Mouse (Mus musculus): ENCODE data around the gene Olfr309. TPM values are rescaled to one million over a fixed set of nuclear protein-coding genes. Genes with fewer than 3 reads are reported as not detected.
"Not testable (repeated sequence)": the region's sequence is repeated elsewhere in the genome, so short reads cannot be mapped to it uniquely, and the experiment has no call there.

Olfr309 gene
- polyA plus RNA-seq (2016; fragmentation: Nextera tagmentation; extraction: Ambion mirVana): not detected in 2 replicates

DNA sequence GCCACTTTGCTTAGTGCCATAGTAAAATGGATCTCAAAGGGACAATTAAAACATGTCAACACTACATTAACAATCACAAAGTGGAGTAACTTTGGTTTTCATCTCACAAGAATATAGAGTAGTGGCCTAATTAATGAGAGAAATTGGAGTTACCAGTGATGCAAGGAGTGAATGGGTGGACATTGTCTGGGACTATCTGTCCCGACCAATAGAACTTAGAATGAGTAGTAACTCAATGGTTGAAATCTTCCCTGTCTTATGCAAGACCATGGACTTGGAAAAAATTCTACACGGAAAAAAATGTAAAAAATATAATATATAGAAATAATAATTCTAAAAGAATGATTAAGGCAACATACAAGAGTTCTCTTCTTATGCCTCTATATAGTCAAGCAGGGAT, at the start of gene Olfr309:
Gene Olfr309 (minus strand): TSS at position 101 of the 400 bp plus-strand sequence.
- no peak within 1 kb of the TSS for H3K4me3 ChIP-seq
- no peaks in the 10 kb centered on the region for H3K27me3 ChIP-seq (ENCODE audit: poor library complexity, severe bottlenecking)
- 84% methylated on average over 2 of the region's 2 CpGs for WGBS
- no peaks in the 10 kb centered on the region for H3K9me3 ChIP-seq
- no peaks in the 10 kb centered on the region for H3K4me1 ChIP-seq
- H3K36me3 ChIP-seq (replicated peaks): no peaks in the 10 kb centered on the region
- no peak within 1 kb of the TSS for H3K27ac ChIP-seq
- DNase-seq (ENCODE audit: extremely low spot score, low spot score): no peak

DNA sequence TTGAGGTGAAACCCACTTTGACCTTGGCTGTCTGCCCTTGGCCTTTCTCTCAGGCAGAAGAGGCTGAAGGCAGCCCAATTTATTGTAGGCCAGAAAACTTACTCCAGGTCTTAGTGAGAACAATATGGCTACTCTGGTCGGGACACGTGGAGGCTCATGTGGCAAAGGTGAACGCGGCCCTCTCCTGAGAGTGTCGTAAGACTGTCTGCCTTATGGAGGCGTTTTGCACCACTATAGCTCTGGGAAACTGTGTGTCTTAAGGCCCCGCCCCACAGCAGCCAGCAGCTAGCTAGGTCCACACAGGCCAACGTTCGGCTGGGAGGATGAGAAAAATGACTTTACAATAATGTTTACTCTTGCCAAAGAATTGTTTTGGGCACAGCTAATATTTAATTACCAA, 32.8 kb upstream of the Olfr309 start:
- not testable (repeated sequence) for H3K4me1 ChIP-seq; DNase-seq (ENCODE audit: extremely low spot score, low spot score); H3K27me3 ChIP-seq (ENCODE audit: poor library complexity, severe bottlenecking); H3K4me3 ChIP-seq; H3K9me3 ChIP-seq; H3K27ac ChIP-seq; H3K36me3 ChIP-seq (replicated peaks)
- WGBS: 95% methylated on average over 9 of the region's 9 CpGs

DNA sequence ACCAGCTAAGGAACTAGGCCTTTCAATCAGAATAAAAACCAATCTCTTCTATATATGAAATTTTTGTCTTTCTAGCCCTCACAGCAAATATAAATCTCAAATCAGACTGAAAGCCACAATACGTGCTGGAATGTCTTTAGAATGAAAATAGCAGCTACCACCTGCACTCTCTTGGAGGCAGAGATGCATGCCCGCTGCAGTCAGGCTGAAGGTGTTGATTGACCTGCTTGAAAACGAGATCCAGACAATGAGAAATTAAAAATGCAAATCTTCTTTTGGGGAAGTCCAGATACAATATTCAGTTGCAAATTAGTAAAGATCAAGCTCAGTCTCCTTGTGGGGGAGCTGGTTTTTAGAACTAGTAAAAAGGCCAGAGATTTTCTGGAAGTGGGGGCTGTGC, 30.7 kb upstream of the Olfr309 start:
- 70% methylated on average over 3 of the region's 3 CpGs for WGBS
- no peaks in the 10 kb centered on the region for H3K36me3 ChIP-seq (replicated peaks)
- H3K4me3 ChIP-seq: no peak overlapping the region
- no peaks in the 10 kb centered on the region for H3K27me3 ChIP-seq (ENCODE audit: poor library complexity, severe bottlenecking)
- H3K27ac ChIP-seq: no peak overlapping the region
- no peaks in the 10 kb centered on the region for H3K4me1 ChIP-seq
- no peaks in the 10 kb centered on the region; the same call in 1 of the 2 replicates for H3K9me3 ChIP-seq
- DNase-seq (ENCODE audit: extremely low spot score, low spot score): no peak

DNA sequence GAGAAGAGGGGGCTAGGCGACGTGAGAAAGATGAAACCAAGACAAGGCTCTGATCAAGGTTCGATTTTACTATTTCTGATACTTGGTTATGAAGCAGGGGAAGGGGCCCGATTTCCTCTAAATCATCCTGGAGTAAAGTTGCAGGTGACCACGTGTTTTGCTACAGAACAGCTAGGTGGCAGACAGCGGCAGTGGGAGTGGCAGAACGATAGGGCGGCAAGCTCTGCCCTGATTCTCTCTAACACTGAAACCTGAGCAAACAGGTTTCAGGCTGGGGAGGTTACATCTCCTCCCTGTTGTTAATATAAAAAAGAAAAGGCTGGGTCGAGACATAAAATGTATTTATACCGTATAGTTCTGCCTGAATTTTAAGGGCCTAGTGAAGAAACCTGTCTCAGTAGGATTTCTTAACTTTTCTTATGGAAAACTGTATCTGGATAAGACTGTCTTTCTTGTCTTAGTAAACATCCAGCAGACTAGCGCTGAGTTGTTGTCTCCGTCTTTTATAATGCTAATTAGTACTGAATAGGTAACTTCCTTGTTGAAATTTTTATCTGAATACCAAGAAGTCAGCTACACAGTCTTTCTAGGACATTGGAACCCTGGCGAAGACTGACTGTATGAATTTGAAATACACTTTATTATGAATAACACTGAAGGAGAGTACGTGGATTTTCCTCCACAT, 29.5 kb upstream of the Olfr309 start:
- Histone ChIP-seq H3K4me3 (no peak overlapping the region), H3K27me3 (ENCODE audit: poor library complexity, severe bottlenecking) (no peaks in the 10 kb centered on the region), H3K9me3 (no peaks in the 10 kb centered on the region), H3K27ac (no peak overlapping the region), H3K36me3 (replicated peaks) (no peaks in the 10 kb centered on the region), H3K4me1 (no peaks in the 10 kb centered on the region)
- 83% methylated on average over 14 of the region's 14 CpGs for WGBS
- DNase-seq (ENCODE audit: extremely low spot score, low spot score): no peak

DNA sequence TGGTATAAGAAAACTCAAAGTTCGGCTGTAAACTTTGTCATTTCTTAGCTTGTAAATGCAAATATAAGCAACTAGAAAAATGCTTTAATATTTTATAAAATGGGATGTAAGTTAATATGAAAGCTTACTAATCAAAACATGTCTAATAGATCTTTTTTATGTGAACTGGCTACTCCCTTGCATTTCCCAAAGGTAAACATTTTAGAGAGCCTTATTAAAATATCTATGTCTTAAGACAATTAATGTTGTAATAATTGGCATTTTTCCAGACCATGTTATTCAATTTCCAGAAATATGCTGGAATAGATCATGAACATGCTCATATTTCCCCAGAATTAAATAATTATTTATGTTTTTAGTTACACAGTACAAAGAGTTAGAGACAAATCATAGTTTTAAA, 24.0 kb upstream of the Olfr309 start, which contains the start of gene Olfr307:
Gene Olfr307 (minus strand): TSS at position 101 of the 400 bp plus-strand sequence.
- Histone ChIP-seq H3K4me1 (no peaks in the 10 kb centered on the region), H3K36me3 (replicated peaks) (no peaks in the 10 kb centered on the region), H3K4me3 (no peak within 1 kb of the TSS), H3K27ac (no peak within 1 kb of the TSS), H3K27me3 (ENCODE audit: poor library complexity, severe bottlenecking) (no peaks in the 10 kb centered on the region), H3K9me3 (no peaks in the 10 kb centered on the region)
- no peak for DNase-seq (ENCODE audit: extremely low spot score, low spot score)
- 84% methylated on average over 1 of the region's 1 CpGs for WGBS

DNA sequence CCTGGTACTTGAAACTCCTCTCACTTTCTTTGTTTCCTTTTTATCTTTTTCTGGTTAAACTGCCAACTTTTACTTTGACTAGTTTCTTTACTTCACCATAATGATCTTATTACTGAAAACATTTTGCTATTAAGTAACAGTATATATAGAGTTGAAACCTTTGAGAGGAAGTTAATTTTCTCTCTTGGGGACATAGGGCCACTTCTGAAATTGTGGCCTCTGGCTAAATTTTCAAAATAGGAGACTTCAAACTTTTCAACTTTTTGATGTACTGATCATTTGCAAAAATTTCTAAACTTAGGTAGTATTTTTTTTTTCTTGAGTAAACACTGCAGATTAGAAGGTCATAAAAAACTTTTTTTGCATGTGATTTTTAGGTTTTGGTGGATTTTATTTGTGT, 12.0 kb upstream of the Olfr309 start, which contains the start of gene Olfr308:
Gene Olfr308 (minus strand): TSS at position 101 of the 400 bp plus-strand sequence.
- no peak within 1 kb of the TSS for H3K4me3 ChIP-seq
- H3K9me3 ChIP-seq: no peaks in the 10 kb centered on the region
- no peaks in the 10 kb centered on the region for H3K36me3 ChIP-seq (replicated peaks)
- no peak within 1 kb of the TSS for H3K27ac ChIP-seq
- H3K4me1 ChIP-seq: no peaks in the 10 kb centered on the region
- H3K27me3 ChIP-seq (ENCODE audit: poor library complexity, severe bottlenecking): no peaks in the 10 kb centered on the region
- DNase-seq (ENCODE audit: extremely low spot score, low spot score): no peak

DNA sequence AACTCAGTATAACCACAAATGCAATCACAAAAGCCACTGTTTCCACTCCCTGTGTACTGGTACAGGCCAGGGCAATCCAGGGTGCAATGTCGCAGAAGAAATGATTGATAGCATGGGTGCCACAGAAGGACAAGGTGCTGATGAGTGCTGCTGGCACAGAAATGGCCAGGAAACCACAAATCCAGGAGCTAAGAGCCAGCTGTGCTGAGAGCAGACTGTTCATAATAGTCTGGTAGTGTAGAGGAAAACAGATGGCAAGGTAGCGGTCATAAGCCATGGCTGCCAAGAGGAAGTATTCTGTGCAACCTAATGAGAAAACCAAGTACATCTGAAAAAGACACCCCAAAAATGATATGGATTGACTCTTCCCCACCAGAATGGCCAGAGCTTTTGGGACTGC, 7.8 kb upstream of the Olfr309 start:
- Histone ChIP-seq H3K4me3 (no peak overlapping the region), H3K27ac (no peak overlapping the region), H3K27me3 (ENCODE audit: poor library complexity, severe bottlenecking) (no peaks in the 10 kb centered on the region), H3K4me1 (no peaks in the 10 kb centered on the region), H3K9me3 (no peaks in the 10 kb centered on the region), H3K36me3 (replicated peaks) (no peaks in the 10 kb centered on the region)
- WGBS: 93% methylated on average over 2 of the region's 2 CpGs
- no peak for DNase-seq (ENCODE audit: extremely low spot score, low spot score)

DNA sequence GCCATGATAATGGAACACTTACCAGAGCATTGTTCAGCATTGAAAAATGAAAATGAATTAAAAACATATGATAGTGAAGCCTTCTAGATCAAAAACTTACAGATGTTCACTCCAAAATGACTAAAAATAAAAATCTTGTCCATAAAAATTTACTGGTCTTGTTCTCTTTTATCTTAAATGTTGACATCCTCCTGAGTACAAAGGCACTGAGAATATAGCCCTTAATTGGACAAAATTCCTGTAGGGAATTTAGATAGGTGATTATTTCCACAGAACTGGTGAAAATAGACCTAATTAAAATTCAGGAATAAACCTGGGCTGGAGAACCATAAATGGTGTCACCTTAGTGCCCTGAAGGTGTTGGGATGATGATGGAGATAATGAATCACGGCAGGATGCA, 36.4 kb downstream of the Olfr309 start, which contains the start of gene Olfr310:
Gene Olfr310 (minus strand): TSS at position 101 of the 400 bp plus-strand sequence.
- Histone ChIP-seq H3K27me3 (ENCODE audit: poor library complexity, severe bottlenecking) (no peaks in the 10 kb centered on the region), H3K27ac (no peak within 1 kb of the TSS), H3K4me1 (no peaks in the 10 kb centered on the region), H3K4me3 (no peak within 1 kb of the TSS), H3K36me3 (replicated peaks) (no peaks in the 10 kb centered on the region), H3K9me3 (no peaks in the 10 kb centered on the region)
- WGBS: 94% methylated on average over 1 of the region's 1 CpGs
- no peak for DNase-seq (ENCODE audit: extremely low spot score, low spot score)

Small RNAs within 50 kb of the gene (microRNA-seq; reads per million reads assigned to microRNA genes)
- not detected for gene Gm23192

Other genes starting within 250 kb of the Olfr309 start
- gene Vmn2r75, start 141.9 kb downstream of the Olfr309 start, polyA plus RNA-seq (2016; fragmentation: Nextera tagmentation; extraction: Ambion mirVana): not detected in 2 replicates
- not detected in 2 replicates for gene Vmn2r76, start 67.4 kb downstream of the Olfr309 start, polyA plus RNA-seq (2016; fragmentation: Nextera tagmentation; extraction: Ambion mirVana)
- not detected in 2 replicates for gene Olfr310, start 36.5 kb downstream of the Olfr309 start, polyA plus RNA-seq (2016; fragmentation: Nextera tagmentation; extraction: Ambion mirVana)
- not detected in 2 replicates for gene Olfr308, start 11.9 kb upstream of the Olfr309 start, polyA plus RNA-seq (2016; fragmentation: Nextera tagmentation; extraction: Ambion mirVana)
- not detected in 2 replicates for gene Olfr307, start 23.9 kb upstream of the Olfr309 start, polyA plus RNA-seq (2016; fragmentation: Nextera tagmentation; extraction: Ambion mirVana)
- not detected in 2 replicates for gene Olfr305, start 53.2 kb upstream of the Olfr309 start, polyA plus RNA-seq (2016; fragmentation: Nextera tagmentation; extraction: Ambion mirVana)
- gene Olfr304, start 73.0 kb upstream of the Olfr309 start, polyA plus RNA-seq (2016; fragmentation: Nextera tagmentation; extraction: Ambion mirVana): not detected in 2 replicates
- not detected in 2 replicates for gene Olfr303, start 84.1 kb upstream of the Olfr309 start, polyA plus RNA-seq (2016; fragmentation: Nextera tagmentation; extraction: Ambion mirVana)
- gene Olfr301, start 90.1 kb upstream of the Olfr309 start, polyA plus RNA-seq (2016; fragmentation: Nextera tagmentation; extraction: Ambion mirVana): not detected in 2 replicates
- gene Olfr299, start 146.2 kb upstream of the Olfr309 start, polyA plus RNA-seq (2016; fragmentation: Nextera tagmentation; extraction: Ambion mirVana): not detected in 2 replicates
- gene Olfr298, start 178.8 kb upstream of the Olfr309 start, polyA plus RNA-seq (2016; fragmentation: Nextera tagmentation; extraction: Ambion mirVana): not detected in 2 replicates
- not detected in 2 replicates for gene Olfr297, start 206.3 kb upstream of the Olfr309 start, polyA plus RNA-seq (2016; fragmentation: Nextera tagmentation; extraction: Ambion mirVana)

All from forebrain, embryonic 10.5 days (tissue).